Mouse (Mus musculus) frontal cortex, postnatal 36 days (tissue): ENCODE results near the gene Dmxl2.
A peak's percentile ranks its signal among the peaks of the same experiment; 100 is the strongest.

Experiments used
- DNase-seq, 2 experiments: peaks; one replicate each; pipeline ENCODE4 v3.0.0; 2022; ENCODE audit warnings: low spot score in 2 of 2

Dmxl2 gene

GRCm38 (mm10) chr9:54499791-54500190, 1.6 kb downstream of the Dmxl2 start:
- DNase-seq: no peak

GRCm38 (mm10) chr9:54499291-54499690, 2.1 kb downstream of the Dmxl2 start:
- no peak for DNase-seq

DNA sequence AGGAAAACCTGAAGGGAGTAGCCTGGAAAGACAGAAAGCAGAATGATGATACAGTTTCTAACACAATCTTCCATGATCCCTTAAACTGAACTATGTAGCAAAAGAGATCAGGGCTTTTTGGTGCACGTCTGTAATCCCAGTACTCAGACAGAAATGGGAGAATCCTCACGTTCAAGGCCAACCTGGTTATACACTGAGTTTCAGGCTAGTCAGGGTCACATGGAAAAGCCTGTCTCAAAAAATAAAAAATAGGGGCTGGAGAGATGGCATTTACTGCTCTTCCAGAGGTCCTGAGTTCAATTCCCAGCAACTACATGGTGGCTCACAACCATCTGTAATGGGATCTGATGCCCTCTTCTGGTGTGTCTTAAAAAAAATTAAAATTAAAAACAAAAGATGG, 11.0 kb downstream of the Dmxl2 start:
- no peak for DNase-seq

DNA sequence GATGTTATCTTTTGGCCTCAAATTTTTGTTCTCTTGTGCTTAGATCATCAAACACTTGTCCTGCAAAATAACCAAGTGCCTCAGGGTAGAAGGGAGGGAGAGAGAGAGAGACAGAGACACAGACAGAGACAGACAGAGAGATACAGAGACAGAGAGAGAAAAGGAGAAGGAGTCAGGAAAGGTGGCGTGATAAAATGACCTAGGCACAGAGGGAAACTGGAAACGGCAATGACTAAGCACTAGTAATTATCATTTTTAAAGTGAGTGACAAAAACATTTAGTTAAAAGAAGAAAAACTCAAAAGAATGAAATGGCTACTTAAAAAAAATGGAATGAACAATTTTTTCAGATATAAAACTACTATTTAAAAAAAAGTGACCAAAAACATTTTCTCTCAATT, 11.8 kb downstream of the Dmxl2 start:
- no peak for DNase-seq

DNA sequence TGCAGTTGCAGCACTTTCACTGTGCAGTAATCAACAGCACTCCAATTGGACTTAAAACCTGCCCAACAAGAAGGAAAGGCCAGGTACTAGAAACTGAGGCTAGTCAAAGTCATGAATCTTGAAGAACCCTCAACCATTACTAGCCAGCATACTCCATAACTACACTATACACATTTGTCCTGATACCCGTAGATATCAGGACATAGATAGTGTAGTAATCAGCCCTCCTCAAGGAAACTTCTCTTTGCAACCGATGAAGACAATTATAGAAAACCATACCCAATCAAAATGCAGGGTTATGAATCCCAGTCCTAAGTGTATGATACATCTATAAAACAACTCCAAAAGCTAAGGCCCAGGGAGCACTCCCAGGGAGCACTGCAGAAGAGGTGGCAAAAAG, 16.5 kb downstream of the Dmxl2 start:
- no peak for DNase-seq

DNA sequence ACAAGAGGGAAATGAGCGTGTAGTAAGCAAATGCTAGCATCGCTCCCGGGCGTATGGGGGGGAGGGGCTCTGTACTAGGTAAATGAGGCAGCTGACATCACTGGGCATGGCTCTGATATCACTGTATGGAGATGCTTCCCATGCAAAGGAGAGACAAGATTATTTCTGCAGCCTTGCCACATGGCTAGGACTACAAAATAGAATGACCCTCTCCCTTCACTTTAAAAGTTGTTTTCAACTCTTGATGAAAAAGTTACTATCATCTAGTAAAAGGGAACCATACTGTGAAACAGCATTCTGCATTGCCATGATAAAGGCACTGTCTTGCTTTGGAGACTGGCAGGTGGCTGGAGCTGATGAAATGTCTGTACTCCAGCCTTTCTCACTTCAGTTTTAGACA, 18.2 kb downstream of the Dmxl2 start:
- no peak for DNase-seq

GRCm38 (mm10) chr9:54482763-54483162, 18.7 kb downstream of the Dmxl2 start:
- no peak for DNase-seq

GRCm38 (mm10) chr9:54479054-54479453, 22.4 kb downstream of the Dmxl2 start:
- DNase-seq: no peak

DNA sequence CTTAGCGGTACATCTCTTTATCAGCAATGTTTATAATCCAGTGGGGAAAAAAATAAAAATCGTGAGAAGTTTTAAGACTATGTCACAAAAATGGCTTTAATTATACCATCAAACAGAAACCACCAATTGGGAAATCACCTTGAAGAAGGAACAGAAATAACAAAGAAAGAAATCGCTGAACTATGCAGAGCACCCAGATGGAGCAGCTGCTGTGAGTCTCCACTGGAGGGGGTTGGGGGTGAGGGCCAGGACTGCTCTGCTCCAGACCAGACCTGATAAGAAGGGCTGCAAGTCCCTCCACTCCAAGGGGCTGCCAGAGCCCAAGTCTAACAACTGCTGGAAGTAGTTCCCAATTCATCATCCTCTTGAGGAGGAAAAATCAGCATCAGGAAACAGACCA, 23.3 kb downstream of the Dmxl2 start:
- DNase-seq: no peak

DNA sequence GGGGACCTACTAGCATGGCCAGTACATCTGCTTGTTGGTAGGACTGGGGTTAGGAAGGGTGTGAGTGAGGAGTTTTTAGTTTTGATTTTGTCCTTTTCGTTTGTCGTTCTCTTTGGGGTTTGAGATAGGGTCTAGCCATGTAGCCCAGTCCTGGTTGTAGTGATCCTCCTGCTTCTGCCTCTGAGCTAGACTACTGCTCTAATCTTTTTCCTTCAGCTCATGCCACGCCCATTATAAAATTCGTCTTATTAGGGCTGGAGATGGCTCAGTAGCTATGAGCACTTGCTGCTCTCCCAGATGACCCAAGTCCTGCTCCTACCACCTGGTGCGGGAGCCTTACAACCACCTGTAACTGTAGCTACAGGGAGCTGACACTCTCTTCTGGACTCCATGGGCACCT, 26.9 kb downstream of the Dmxl2 start:
- no peak for DNase-seq

DNA sequence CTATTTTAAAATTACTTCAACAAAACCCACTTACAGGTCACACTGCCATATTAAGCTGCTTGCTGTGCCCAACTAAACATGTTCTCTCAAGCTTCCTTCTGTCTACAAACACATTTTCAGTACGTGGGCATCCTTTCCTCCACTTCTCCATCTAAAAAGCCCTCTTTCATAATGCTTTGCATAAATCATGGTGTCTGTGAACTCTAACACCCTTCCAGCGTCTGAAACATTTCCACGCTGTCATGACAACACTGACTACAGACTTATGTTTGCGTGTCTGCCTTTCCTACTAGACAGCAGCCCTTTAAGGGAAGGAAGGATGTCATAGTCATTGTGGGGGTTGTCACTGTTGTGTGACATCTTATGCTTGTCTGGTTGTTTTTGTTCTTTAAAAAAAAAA, 27.4 kb downstream of the Dmxl2 start:
- peak in 1 of 2 experiments; percentile 34 for DNase-seq

DNA sequence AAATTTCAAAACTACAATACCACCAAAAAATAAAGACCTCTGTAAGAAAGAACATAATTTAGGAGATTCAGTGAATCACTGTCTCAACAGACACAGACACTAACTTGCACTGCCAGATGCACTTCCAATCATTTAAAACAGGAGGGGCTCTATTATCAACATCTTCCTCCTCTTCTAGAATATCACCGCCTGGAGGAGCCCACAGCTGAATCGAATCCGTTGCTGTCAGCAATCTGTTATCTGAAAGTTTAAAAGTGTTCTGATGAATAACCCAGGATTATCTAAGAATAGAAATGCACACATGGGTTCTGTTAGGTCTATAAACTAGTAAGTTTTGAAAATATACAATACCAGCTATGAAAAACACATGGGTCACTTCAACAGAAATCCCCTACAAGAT, 28.6 kb downstream of the Dmxl2 start:
- no peak for DNase-seq

DNA sequence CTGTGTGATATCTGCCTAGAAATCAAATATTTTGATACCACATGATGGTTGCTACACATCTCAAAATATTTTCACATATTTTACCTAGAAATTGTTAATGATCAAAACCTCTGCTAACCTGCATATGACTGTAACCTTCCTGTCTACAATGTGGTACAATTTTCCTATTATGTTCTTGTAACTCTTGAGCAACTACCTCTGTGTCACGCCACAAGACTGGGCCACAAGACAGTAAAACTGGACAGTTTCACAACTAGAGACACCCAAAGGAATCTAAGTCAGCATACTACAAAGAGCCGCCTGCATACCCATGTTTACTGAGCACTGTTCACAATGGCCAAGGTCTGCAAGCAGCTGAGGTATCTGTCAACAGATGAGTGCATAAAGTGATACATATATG, 32.1 kb downstream of the Dmxl2 start:
- DNase-seq: no peak

DNA sequence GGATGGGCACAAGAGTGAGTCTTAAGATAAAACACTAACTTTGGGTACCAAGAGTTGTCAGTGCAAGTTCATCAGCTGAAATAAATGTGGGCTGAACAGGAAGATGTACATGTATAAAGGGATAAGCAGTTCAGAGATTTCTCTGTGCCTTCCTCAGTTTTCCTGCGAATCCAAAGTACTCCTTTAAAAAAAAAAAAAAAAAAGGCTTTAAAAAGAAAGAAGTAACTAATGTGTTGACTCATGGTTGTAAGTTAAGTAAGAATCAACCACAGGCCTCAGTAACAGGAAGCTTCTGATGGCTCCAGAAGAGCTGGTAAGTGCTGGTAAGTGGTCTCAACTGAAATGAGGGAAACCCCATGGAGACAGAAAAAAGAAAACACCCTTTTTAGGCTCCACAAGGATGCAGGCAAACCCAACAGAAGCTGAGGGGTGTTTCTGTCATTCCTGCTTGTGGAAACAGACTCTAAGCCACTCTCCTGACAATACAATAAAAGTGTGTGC, 33.9 kb downstream of the Dmxl2 start:
- DNase-seq: no peak

- peak in 1 of 2 experiments; percentile 30 for DNase-seq
These were observed 37.9 kb downstream of the Dmxl2 start for GRCm38 (mm10) chr9:54463483-54464054.

GRCm38 (mm10) chr9:54439015-54439414, 62.4 kb downstream of the Dmxl2 start:
- peak in 1 of 2 experiments; percentile 9 for DNase-seq

DNA sequence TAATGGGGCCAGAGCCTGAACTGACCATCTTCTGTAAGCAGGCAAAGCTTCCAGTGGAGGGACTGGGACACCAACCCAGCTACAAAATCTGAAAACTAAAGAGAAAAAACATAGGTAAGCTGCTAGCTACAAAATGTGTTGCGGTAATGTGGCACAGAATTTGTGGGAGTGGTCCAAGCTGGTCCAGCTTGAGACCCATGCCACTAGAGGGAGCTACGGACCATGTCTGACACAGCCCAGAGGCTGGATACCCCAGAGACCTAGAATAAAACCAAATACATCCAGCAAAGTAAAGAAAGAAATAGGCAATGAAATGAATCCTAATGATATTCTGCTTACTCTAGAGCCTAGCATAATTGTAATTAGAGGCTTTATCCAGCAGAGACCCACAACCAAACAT, 63.2 kb downstream of the Dmxl2 start:
- DNase-seq: peak in 1 of 2 experiments; percentile 16

GRCm38 (mm10) chr9:54416238-54416637, 85.2 kb downstream of the Dmxl2 start:
- no peak for DNase-seq

GRCm38 (mm10) chr9:54356756-54357155, 144.7 kb downstream of the Dmxl2 start:
- DNase-seq: no peak

DNA sequence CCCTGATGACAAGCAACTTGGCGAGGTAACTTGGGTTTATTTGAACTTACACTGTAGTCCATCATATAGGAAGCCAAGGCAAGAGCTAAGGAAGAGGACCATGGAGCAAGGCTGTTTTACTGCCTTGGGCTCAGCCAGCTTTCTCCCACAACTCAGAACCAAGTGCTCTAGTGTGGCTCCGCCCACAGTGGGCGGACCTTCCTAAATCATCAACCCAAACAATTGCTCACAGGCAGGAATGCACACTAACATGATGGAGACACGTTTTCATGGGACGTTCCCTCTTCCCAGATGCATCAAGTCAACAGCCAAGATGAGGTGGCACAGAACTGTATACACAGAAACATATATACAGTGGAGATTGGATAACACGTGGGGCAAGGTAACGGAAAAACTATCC, 159.4 kb downstream of the Dmxl2 start:
- no peak for DNase-seq

- DNase-seq: peak; percentile 53 to 79
These were observed 164.8 kb downstream of the Dmxl2 start for GRCm38 (mm10) chr9:54336532-54337144.

DNA sequence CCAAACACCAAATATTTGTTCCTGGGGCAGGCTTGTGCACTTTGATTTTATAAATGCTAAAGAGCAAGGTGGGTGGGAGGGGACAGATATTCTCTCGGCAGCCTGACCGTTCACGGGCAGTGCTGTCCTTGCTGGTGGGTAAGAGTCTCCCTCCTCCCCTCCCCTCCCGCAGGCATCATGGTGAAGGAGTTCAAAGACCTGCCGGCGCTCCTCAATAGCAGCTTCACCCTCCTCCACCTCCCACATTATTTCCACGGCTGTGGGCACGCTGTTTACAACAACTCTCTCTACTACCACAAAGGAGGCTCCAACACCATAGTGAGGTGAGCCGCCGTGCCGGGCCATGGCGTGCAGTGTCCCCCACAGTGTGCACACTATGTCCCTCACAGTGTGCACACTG, 165.8 kb downstream of the Dmxl2 start:
- DNase-seq: no peak

DNA sequence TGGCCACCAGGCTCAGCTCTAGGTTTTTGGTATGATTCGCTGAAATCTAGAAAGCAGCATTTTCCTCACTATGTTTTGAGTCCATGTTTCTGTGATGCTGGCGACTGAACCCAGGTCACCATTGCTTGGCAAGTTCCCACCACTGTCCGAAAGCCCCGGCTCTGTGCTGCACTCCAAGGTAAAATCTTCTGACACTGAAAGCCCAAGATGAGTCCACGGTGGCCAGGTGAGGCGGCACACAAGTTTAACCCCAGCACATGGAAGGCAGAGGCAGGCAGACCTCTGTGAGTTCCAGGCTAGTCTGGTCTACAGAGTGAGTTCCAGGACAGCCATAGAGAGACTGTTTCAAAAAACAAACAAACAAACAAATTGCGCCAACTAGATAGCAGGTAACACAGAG, 172.2 kb downstream of the Dmxl2 start:
- no peak for DNase-seq

GRCm38 (mm10) chr9:54323456-54323855, 178.0 kb downstream of the Dmxl2 start:
- DNase-seq: peak in 1 of 2 experiments; percentile 13
